Mouse (Mus musculus) MN1 (cell line): ENCODE results near the gene Malrd1.

Experiments
- DNase-seq: peaks from one replicate; pipeline ENCODE4 v3.0.0-alpha.2; 2016; ENCODE audit warnings: low spot score

Malrd1 gene

DNA sequence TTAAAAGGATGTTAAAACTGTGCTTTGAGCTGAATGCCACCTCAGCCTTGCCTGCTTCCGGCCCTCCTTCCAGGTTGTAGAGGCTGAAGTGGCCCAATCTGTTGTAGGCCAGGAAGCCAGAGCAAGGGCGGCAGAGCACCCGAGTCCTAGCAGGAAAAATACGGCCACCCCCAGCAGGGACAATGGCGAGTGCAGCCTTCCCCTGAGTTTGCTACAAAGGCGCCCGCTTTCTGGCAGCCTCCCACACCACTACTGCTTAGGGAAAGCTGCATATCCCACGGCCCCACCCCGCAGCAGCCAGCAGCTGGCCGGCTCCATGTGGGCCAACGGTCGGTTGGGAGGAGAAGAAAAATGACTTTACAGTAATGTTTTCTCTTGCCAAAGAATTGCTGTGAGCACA is 503.5 kb downstream of the Malrd1 start:
- DNase-seq = no peak

DNA sequence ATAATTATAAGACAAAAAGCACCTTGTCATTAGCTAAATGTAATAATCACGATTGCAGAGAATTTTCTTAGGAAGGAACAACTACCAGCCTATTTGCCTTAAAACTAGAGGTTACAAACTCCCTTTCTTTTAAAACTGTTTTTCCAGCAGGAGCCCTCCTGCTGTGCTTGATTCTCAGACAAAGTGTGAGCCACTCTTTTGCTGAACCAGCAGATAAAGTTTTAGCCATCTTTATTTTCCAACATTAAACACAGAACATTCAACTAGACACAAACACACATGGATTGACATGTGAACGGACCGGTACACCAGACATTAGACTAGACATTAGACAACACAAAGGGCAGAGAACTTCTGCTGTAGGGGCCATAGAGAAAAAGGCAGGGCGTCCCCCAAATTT is 505.3 kb downstream of the Malrd1 start:
- no peak for DNase-seq

DNA sequence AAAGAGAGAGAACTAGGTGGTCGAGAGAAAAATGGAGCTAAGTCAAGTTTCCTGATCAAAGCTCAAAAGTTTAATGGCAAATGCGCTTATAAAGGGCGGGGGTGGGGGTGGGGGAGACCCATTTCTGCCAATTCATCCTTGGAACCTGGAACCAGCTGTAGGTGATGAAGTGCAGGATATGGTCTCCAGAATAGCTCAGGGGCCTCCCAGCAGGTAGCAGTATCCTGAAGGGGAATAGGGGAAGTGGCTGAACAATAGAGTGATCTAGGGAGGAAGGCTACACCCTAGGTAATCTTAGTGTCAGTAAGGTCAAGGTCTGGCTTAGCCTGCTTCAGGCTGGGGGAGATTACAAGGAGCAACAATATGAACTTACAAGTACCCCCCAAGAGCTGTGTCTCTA is 506.5 kb downstream of the Malrd1 start:
- DNase-seq = no peak

DNA sequence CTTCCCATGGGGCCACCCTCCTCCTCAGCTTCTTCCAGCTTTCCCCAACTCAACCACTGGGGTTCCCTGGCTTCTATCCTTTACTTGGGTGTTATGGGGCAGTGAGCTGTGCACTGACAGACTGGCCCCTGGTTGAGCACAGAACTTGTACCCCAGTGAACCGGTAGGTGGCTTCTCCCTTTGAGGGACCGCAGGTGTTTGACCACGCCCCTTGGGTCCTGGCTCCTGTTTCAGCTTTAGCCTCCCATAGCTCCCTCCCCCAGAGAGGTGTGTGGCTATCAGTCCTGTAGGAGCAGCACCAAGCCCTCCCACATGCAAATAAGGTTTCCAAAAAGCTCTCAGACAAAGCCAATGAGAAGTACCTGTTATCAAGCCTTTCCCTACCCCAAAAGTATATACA is 584.4 kb downstream of the Malrd1 start:
- DNase-seq = no peak

DNA sequence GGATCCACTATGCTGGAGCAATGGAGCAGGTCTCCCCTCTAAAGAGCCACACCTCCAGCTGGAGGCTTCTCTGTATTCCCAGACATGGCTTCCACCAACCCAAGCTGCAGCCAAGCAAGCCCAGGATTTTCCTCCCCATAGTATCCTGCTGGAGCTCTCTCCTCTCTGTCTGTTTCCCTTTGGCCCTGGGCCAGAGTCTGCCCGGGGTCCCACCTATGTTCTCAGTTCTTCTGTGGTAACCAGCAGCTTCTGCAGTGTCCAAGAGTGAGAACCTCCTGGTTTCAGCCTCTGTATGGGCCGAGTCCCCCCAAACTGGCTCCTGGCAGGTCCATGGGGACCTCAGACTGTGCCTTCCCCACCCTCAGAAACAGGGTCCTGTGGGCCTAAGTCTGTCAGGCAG is 587.1 kb downstream of the Malrd1 start:
- DNase-seq = no peak

DNA sequence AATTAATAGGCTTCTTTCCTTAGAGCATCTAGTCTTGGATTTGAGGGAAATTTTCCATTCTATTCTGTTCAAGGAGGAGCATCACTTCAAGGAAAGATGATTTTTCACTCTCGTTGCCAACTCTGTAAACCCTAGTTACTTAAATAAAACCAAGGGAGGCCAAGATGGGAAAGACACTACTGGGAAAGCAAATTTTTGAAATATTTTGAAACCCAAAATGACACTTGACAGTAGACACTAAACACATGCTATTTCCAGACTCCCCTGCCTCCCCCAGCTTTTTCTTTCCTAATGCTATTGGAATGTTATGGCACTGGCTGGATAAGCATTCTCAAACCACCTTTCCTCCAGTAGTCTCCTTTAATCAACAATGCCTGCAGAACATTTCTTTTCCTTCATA is 621.7 kb downstream of the Malrd1 start:
- no peak for DNase-seq

DNA sequence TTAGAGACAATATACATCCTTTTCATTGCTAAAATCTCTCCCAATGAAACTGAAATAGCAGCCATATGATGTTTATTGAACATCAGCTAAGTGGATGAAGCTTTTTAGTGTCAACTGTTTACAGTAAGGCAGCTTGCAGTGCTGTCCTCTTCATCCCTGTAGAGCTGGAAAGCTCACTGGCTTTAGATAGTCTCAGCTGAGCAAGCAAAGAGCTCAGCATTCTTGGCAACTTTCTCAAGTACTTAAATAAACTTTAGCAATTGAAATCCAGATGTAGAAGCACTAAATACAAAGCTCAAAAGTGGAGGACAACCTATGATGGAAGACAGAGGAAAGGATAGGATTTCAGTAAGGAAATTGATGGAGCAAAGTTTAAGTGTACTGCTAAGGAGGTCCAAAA is 626.3 kb downstream of the Malrd1 start:
- DNase-seq = no peak

DNA sequence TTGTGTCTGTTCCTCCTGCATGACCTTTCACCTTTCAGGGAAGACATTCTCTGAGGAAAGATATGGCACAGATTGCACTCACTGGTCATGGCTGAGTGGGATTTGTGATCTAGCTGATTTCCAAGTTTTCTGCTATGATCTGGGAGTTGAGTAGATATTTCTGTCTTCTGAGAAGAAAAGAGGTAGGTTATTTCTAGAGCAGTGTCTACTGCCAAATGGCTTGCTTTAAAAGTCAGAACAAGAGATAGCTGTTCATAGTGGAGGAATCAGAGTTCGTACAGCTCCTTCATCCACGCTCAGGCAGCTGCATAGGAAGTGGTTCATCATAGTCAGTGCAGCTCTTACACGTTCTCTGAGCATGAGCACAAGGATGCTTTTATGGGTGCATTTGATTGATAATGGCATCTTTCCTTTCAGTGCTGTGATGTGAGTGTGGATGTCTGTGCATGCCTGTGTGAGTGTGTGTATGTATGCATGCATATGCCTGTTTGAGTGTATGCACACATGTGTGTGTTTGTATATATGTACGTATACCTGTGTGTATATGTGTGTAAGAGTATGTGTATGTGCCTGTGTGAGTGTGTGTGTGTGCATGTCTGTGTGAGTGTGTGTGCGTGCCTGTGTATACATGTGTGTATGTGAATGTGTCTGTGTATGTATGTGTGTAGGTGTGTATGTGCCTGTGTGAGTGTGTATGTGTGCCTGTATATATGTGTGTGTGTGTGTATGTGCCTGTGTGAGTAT is 637.1 kb downstream of the Malrd1 start:
- no peak for DNase-seq

DNA sequence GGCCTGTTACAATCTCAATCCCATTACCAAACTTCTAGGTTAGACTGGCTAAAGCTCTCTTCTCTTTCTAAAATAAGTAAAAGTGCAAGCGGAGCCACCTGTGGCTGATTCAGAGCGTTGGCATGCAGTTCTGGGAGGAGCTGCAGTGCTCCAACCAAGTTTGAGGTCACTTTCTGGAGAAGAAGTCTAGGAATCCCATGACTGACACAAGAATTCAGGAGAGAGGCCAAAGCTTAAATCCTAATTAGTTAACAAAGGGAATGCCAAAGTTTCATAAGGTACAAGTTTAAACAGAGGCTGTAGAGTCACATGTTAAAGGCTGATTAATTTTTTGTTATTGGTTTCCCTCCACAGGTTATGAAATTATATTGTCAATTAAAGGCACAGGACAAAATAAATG is 642.3 kb downstream of the Malrd1 start:
- no peak for DNase-seq

DNA sequence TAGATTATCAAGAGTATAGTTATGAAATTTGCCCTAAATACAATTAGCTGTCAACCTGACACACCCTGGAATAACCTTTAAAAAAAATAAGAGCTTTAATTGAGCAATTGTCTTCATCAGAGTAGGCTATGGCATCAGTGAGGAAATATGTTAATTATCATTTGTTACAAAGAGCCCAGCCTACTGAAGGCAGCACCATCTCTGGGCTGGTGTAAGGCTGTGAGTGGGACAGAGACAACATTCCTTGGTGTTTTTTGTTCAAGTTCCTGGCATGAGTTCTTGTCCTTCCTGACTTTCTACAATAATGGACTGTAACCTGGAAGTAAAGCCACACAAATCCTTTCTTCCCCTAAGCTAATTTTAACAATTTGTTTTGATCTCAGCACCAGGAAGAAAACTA is 645.8 kb downstream of the Malrd1 start:
- DNase-seq = no peak

DNA sequence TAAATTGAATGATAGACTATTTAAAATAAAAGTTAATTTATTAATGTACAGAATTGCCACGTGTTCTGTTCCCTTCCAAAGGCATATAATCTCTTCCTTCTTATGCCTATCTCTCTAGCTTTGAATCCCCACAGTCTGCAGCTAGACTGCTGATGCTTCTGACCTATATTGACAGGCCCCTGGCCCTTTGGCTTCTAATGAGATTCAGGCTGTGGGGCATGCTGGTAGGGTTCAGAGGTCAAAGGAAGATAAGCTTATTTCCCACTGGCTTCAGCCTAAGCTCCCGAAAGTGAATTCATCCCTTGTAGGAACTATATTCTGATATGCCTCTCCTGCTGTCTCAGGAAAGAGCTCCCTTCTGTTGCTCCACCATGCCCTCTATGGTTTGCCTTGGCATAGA is 647.1 kb downstream of the Malrd1 start:
- no peak for DNase-seq

DNA sequence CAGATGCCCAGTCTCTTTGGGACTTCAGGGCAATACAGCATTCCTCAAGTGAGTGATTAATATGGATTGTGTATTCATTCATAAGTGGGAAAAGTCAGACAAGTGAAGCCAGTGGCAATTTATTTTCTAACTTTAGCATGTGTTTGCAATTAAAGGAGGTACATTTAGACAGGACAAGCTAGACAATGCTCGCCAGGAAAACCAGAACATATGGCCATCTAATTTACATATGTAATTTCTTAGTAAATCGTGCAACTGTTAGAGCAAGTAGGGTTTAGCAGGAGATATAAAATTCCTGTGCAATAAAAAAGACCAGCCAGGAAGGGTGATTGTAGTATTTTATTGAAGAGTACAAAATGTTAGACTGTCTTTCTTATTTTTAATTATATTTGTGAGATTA is 655.9 kb downstream of the Malrd1 start:
- DNase-seq = no peak

DNA sequence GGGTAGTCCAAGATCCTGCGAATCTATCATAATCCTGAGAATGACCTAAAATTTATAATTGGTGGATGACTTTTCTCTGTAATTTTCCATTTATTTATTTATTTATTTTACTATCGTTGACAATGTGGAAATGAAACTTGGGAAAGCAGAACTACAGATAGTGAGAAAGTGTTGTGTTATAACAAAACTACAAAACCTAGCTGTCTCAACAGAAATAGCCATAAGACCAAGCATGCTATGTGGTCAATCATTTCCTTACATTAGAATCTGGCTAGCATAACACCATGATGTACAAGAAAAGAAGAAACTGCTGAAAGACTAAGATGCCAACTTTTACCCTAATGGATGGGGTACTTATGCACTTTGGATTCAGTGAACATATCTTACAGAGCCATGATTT is 656.9 kb downstream of the Malrd1 start:
- DNase-seq = no peak

DNA sequence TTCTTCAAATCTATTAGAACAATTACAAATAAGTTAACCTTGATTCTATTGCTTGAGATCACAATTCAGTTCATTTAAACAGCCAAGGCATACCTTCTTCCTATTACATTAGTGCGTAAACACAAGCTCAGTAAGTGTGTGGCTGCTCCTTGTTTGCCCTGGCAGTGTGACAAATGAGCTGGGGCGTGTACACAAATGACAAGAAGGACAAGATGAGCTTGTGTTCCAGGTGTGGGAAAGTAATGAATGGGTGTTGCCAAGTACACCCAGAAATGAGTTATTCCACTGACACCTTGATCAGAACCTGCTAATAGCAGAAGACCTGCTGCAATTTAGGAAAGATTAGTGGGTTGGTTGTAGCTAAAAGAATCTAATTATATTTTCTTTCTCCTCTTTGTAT is 683.7 kb downstream of the Malrd1 start:
- DNase-seq = no peak

DNA sequence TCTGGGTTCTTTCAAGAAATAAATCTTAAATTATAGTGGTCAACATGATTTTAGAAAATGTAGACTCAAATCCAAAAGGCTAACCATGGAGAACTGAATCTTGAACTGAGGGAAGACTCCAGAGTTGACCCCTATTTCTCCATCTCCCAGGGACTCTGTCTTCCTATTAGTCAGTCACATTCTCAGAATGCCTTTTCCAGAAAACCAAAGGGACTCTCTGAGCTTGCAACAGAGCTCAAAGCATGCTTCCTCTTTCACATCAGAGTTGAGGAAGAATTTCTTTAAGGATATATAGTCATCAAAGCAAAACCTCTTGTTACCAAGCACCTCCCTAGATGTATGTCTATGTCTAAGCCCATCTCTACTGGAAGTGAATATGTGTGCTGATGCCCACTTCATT is 686.5 kb downstream of the Malrd1 start:
- no peak for DNase-seq

DNA sequence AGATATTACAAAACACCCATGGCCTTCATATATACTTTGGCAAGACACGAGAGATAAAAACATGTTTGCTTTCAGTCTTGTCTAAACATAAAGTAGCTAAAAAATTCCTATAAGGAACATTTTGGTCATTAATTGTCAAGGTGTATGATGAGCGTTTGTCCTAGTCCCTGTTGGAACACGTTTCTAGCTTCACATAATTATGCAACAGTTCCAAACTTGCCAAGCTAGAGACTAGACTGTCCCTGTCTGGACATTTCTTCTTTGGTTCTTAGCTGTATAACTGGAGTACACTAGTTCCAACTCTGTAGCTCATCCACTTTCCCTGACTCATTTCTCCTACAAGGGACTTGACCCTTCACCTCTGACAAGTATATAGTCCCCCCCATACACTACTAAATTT is 687.8 kb downstream of the Malrd1 start:
- no peak for DNase-seq

DNA sequence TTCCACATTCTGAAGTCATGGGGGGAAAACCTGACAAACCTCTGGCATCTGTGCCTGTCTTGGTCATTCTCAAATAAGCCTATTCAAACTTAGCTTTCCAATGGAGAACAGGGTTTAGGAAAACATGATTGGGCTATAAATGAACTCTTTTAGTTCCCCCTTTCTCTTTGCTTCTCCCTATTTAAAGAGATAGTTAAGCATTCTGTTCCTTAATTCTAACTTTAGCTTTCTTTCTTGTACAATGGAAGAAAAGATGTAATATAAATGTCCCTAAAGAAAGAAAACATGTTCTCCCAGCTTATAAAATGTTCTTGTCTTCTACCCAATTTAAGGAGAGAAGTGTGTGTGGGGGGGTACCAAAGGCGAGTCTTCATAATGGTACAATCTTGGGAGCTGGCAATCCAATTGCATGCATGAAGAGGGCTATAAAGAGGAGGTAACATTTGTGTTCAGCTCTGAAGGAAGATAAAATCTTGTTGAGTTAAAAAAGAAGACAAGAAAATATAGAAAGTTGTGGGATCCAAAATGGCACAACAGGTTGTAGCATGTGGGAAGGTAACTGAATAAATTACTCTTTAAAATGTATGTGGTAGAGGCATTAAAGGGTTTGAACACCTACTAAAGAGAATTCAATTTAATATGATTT is 702.0 kb downstream of the Malrd1 start:
- DNase-seq = no peak

DNA sequence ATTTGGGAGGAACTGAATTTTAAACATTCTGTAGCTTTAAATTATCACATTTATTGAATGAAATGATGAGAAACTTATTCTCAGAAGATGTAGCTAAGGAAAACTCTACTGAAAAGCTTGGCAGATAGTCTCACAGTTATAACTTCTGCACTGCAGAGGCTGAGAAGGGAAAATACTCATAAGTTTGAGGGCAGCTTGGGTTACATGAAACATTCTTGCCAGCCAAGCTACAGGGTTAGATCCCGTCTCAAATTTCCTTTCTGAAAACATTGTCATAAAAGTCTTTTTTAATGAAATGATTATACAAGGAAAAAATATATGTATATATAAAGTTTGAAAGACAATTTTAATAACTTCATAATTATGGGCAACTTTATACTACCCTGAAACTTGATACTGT is 714.6 kb downstream of the Malrd1 start:
- no peak for DNase-seq

DNA sequence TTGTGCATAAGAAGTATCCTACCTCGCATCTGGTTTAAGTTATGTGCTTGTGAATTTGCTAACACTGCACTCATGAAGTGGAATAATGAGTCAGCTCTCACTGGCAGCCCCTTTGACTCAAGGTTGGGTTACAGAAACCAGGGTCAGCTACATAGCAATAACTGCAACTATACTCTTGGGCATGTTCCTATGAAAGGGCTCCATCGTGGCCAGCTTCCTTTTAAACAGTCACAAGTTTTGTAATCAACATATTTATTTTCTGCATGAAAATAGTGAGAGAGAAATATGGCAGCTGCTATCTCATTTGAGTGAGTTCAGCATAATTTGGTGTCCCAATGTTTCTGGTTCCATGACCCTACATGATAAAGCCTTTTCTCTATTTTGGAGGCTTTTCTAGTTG is 716.8 kb downstream of the Malrd1 start:
- no peak for DNase-seq

DNA sequence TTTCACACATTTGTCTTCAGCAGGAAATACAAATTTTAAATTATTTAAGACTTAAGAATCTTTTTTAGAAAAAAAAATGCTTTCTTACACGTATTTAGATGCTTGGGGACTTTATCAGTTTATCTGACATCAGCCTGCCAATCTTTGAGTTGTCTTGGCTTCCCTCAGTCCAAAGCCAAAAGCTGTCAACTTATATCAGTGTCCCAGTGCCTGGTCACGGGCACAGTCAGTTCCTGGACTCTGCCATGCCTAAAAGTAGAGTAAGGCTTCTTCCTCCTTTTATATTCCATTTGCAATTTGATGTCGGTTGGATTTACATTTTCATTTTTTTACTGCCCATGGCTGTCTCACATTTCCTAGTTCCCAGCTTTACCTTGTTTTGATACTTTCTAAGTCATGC is 722.6 kb downstream of the Malrd1 start:
- DNase-seq = no peak

DNA sequence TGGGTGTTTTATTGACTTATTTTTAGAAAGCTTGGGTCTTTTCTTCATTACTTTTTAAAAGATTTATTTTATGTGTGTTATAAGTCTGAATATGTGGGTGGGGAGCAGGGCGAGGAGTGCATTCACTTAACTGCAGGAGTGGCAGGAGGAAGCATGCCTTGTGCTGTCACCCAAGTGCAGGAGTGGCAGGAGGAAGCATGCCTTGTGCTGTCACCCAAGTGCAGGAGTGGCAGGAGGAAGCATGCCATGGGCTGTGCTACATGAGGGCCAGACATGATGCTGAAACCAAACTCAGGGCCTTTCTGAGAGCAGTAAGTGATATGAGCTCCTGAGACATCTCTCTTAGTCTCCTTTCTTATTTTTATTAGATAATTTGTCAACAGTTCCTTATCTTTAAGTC is 726.0 kb downstream of the Malrd1 start:
- DNase-seq = no peak
